Mouse (Mus musculus) urinary bladder, postnatal 10 days (tissue): Measurements from ENCODE around the gene Slc5a1.

Experiments
- DNase-seq: peaks from one replicate; pipeline ENCODE4 v3.0.0; 2022; ENCODE audit warnings: low spot score

Slc5a1 gene

GRCm38 (mm10) chr5:33193567-33193966 is 89.5 kb downstream of the Slc5a1 start:
- DNase-seq = no peak

GRCm38 (mm10) chr5:33195246-33195852 is 91.3 kb downstream of the Slc5a1 start:
- DNase-seq = no peak

- no peak for DNase-seq
Observed at GRCm38 (mm10) chr5:33200071-33200470, 96.1 kb downstream of the Slc5a1 start.

- DNase-seq = no peak
Observed at GRCm38 (mm10) chr5:33201697-33202096, 97.7 kb downstream of the Slc5a1 start.

- no peak for DNase-seq
Observed at GRCm38 (mm10) chr5:33202516-33203170, 98.6 kb downstream of the Slc5a1 start.

GRCm38 (mm10) chr5:33203171-33203565 is 99.1 kb downstream of the Slc5a1 start:
- DNase-seq = no peak

- no peak for DNase-seq
Observed at GRCm38 (mm10) chr5:33203691-33204242, 99.7 kb downstream of the Slc5a1 start.

GRCm38 (mm10) chr5:33204284-33204683 is 100.3 kb downstream of the Slc5a1 start:
- DNase-seq = no peak

- no peak for DNase-seq
Observed at GRCm38 (mm10) chr5:33206328-33206727, 102.3 kb downstream of the Slc5a1 start.

- no peak for DNase-seq
Observed at GRCm38 (mm10) chr5:33207136-33207535, 103.1 kb downstream of the Slc5a1 start.

- no peak for DNase-seq
Observed at GRCm38 (mm10) chr5:33208533-33209245, 104.7 kb downstream of the Slc5a1 start.

- DNase-seq = no peak
Observed at GRCm38 (mm10) chr5:33210515-33210914, 106.5 kb downstream of the Slc5a1 start.

GRCm38 (mm10) chr5:33211254-33211653 is 107.2 kb downstream of the Slc5a1 start:
- no peak for DNase-seq
